Mouse (Mus musculus) embryonic facial prominence, embryonic 14.5 days (tissue): ENCODE measurements around the gene Lmx1a. TPM values are rescaled to one million over a fixed set of nuclear protein-coding genes. Genes with fewer than 3 reads are reported as not detected.
A peak's percentile ranks its signal among the peaks of the same experiment; 100 is the strongest.

Experiments
- ATAC-seq: fragments of 200-750 bp; cut with Nextera tagmentation; 2 replicates; pipeline ENCODE4 v1.8.0; 2017; ENCODE audit warnings: low read depth, moderate number of reproducible peaks, moderate TSS enrichment
- DNase-seq: peaks from one replicate; pipeline ENCODE4 v3.0.0-alpha.2; 2015; ENCODE audit warnings: low spot score
- H3K27ac ChIP-seq: fragments of 300-500 bp; sonication (generic); replicated peaks from 2 replicates; pipeline ENCODE4 v1.5.1; 2014; ENCODE audit warnings: low read depth, mild to moderate bottlenecking, low read length, moderate library complexity
- H3K27me3 ChIP-seq: fragments of 300-500 bp; sonication (generic); replicated peaks from 2 replicates; pipeline ENCODE4 v1.6.1; 2014; ENCODE audit warnings: low read length; ENCODE audit not compliant: control insufficient read depth, insufficient read depth
- H3K36me3 ChIP-seq: fragments of 300-500 bp; sonication (generic); 2 replicates; pipeline ENCODE4 v1.6.1; 2014; ENCODE audit warnings: low read length, mixed read lengths; ENCODE audit not compliant: control insufficient read depth, insufficient read depth
- H3K4me1 ChIP-seq: fragments of 300-500 bp; sonication (generic); 2 replicates; pipeline ENCODE4 v1.6.1; 2014; ENCODE audit warnings: antibody characterized with exemption, low read length; ENCODE audit not compliant: control insufficient read depth, insufficient read depth
- H3K4me2 ChIP-seq: fragments of 300-500 bp; sonication (generic); 2 replicates; pipeline ENCODE4 v1.6.1; 2014; ENCODE audit warnings: low read depth, mild to moderate bottlenecking, low read length, moderate library complexity, mixed read lengths
- H3K4me3 ChIP-seq: fragments of 300-500 bp; sonication (generic); 2 replicates; pipeline ENCODE4 v1.5.1; 2014; ENCODE audit warnings: low read depth, mild to moderate bottlenecking, low read length
- H3K9ac ChIP-seq: fragments of 300-500 bp; sonication (generic); 2 replicates; pipeline ENCODE4 v1.6.1; 2014; ENCODE audit warnings: low read depth, mild to moderate bottlenecking, low read length, moderate library complexity, mixed read lengths
- H3K9me3 ChIP-seq: fragments of 300-500 bp; sonication (generic); 2 replicates; pipeline ENCODE4 v1.6.1; 2016; ENCODE audit warnings: low read length; ENCODE audit not compliant: control insufficient read depth
- WGBS: fragments of 180-500 bp; shearing (Covaris S2); extraction: QIAGEN DNeasy Blood & Tissue Kit; methylation state at CpG from one replicate; pipeline ENCODE4 v1.1.7; 2014; 5-methylcytosine and 5-hydroxymethylcytosine counted together
- polyA plus RNA-seq: library from polyadenylated mRNA; unstranded; fragments of >200 nt; fragmentation: Nextera tagmentation; extraction: Ambion mirVana; gene quantifications from 2 replicates; pipeline ENCODE4 v1.2.1, GENCODE M21; 2014

Gene Lmx1a
- polyA plus RNA-seq, 1 experiment from 2014 or later = 1.7 TPM

DNA sequence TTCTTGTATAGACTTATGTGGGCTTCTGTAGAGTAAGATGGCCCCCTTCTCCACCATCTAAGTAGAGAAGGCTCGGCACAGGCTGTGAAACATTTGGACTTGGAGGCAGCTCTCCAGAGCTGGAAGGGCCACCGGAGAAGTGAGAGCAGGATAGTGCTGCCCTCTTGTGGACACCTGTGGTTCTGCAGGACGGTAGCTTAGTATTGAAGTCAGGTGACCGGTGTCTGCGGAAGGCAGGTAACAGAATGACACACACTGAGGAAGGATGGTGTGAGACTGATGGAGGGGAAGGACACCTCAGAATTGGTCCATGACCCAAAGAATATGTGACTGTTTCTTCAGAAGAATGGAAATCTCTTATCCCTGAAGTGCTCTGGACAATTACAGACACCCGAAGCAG, 19.2 kb upstream of the Lmx1a start:
- H3K9me3 ChIP-seq = no peaks in the 10 kb centered on the region
- DNase-seq = peak; percentile 47
- H3K4me2 ChIP-seq = no peak overlapping the region
- no peak overlapping the region for H3K27ac ChIP-seq
- H3K4me3 ChIP-seq = no peak overlapping the region
- no peak for ATAC-seq
- H3K36me3 ChIP-seq = no peaks in the 10 kb centered on the region
- no peaks in the 10 kb centered on the region for H3K4me1 ChIP-seq
- H3K9ac ChIP-seq = no peak overlapping the region
- H3K27me3 ChIP-seq = peaks cover 41% of the 10 kb centered on the region
- WGBS = 27% methylated on average over 6 of the region's 6 CpGs

DNA sequence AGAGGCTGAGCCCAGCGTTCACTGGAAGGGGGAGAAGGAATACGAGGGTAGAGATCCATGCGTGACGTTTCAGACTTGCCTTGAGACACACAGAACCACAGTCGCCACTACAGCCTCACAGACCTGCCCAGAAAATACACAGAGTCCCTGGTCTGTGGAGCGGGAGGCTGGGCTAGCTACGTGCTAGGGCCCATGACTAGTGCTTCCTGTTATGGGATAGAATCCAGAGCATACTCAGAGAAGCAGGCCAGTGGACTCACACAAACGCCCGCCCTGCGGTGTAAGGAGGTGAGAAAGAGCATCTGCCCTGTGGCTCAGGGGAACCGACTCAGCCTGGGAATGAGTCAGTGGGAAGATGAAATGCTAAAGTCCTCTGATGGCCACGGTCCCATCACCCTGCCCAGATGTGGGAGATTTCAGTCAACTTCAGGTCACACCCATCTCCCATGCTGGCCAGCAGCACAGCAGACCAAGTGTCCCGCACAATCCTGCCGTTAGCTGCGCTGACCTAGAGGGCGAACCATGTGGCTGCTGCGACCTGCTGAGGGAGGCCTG, 16.5 kb upstream of the Lmx1a start:
- no peaks in the 10 kb centered on the region for H3K4me1 ChIP-seq
- ATAC-seq = no peak
- no peak overlapping the region for H3K4me2 ChIP-seq
- no peak overlapping the region for H3K4me3 ChIP-seq
- no peak overlapping the region for H3K27ac ChIP-seq
- no peak overlapping the region for H3K9ac ChIP-seq
- H3K36me3 ChIP-seq = no peaks in the 10 kb centered on the region
- WGBS = 15% methylated on average over 17 of the region's 17 CpGs
- no peak for DNase-seq
- peaks cover 37% of the 10 kb centered on the region for H3K27me3 ChIP-seq
- no peaks in the 10 kb centered on the region for H3K9me3 ChIP-seq

DNA sequence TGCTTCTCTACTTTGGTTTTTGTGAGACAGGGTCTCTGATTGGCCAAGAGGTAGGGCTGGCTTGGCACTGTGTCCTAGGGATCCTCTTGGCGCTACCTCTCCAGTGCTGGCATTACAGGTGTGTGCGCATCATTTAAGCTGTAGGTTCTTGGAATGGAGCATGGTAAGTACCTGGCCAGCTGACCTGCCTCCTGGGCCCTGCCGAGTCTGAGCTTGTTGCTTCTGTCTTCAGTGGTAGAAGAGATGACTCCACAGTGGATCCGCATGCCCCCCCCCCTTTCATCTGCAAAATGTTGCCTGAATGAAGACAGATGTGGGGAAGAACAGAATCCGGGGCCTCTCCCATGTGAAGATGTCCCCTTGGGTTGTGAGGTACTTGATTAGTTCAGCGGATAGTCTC, 10.0 kb upstream of the Lmx1a start:
- WGBS = 92% methylated on average over 6 of the region's 6 CpGs
- Histone ChIP-seq H3K36me3 (no peaks in the 10 kb centered on the region), H3K4me3 (no peak overlapping the region), H3K27ac (no peak overlapping the region), H3K4me1 (no peaks in the 10 kb centered on the region), H3K4me2 (no peak overlapping the region), H3K27me3 (peaks cover 3% of the 10 kb centered on the region), H3K9ac (no peak overlapping the region), H3K9me3 (peaks cover 16% of the 10 kb centered on the region)
- DNase-seq (no peak), ATAC-seq (no peak)

- 3% methylated on average over 8 of the region's 8 CpGs for WGBS
- ATAC-seq (no peak; the same call in 1 of the 2 replicates), DNase-seq (no peak)
- H3K4me3 ChIP-seq = peak overlapping the region; percentile 58
- peaks cover 10% of the 10 kb centered on the region for H3K4me1 ChIP-seq
- no peak overlapping the region for H3K27ac ChIP-seq
- H3K9me3 ChIP-seq = peaks cover 4% of the 10 kb centered on the region; the same call in 1 of the 2 replicates
- H3K36me3 ChIP-seq = no peaks in the 10 kb centered on the region
- H3K4me2 ChIP-seq = peak overlapping the region; percentile 97
- H3K9ac ChIP-seq = peak overlapping the region; percentile 62
- H3K27me3 ChIP-seq = peaks cover 72% of the 10 kb centered on the region
These were observed 1.1 kb upstream of the Lmx1a start for GRCm38 (mm10) chr1:167688001-167688346.

GRCm38 (mm10) chr1:167688347-167689231, 448 bp upstream of the Lmx1a start:
- no peak overlapping the region for H3K27ac ChIP-seq
- DNase-seq = peak; percentile 43
- under 1% methylated on average over 33 of the region's 98 CpGs for WGBS

GRCm38 (mm10) chr1:167689262-167690137, 463 bp downstream of the Lmx1a start:
- Histone ChIP-seq H3K4me3 (peak overlapping the region; percentile 58), H3K4me2 (peak overlapping the region; percentile 97), H3K9ac (peak overlapping the region; percentile 62), H3K36me3 (no peaks in the 10 kb centered on the region), H3K27ac (no peak overlapping the region), H3K9me3 (peaks cover 2% of the 10 kb centered on the region; the same call in 1 of the 2 replicates), H3K27me3 (peaks cover 87% of the 10 kb centered on the region), H3K4me1 (peaks cover 10% of the 10 kb centered on the region)
- 0 out of 2 replicates have a peak, but pooled peaks have one; percentile 28 for ATAC-seq
- DNase-seq = no peak
- 1% methylated on average over 36 of the region's 36 CpGs for WGBS

More at GRCm38 (mm10) chr1:167688347-167689231, 448 bp upstream of the Lmx1a start:
- Histone ChIP-seq H3K4me1 (peaks cover 10% of the 10 kb centered on the region), H3K4me3 (peak overlapping the region; percentile 58), H3K9ac (peak overlapping the region; percentile 62), H3K36me3 (no peaks in the 10 kb centered on the region), H3K4me2 (peak overlapping the region; percentile 97), H3K27me3 (peaks cover 78% of the 10 kb centered on the region), H3K9me3 (peaks cover 4% of the 10 kb centered on the region; the same call in 1 of the 2 replicates)
- peak; percentile 72 for ATAC-seq

GRCm38 (mm10) chr1:167690138-167690710, 1.2 kb downstream of the Lmx1a start:
- Histone ChIP-seq H3K9ac (no peak overlapping the region), H3K4me1 (peaks cover 10% of the 10 kb centered on the region), H3K9me3 (no peaks in the 10 kb centered on the region), H3K4me3 (peak overlapping the region; percentile 58), H3K27me3 (peaks cover 95% of the 10 kb centered on the region), H3K27ac (no peak overlapping the region), H3K36me3 (no peaks in the 10 kb centered on the region), H3K4me2 (peak overlapping the region; percentile 97; the same call in 1 of the 2 replicates)
- 3% methylated on average over 17 of the region's 17 CpGs for WGBS
- no peak for DNase-seq
- ATAC-seq = no peak
